Mouse (Mus musculus) CD4-positive, CD25-positive, alpha-beta regulatory T cell, adult 2 months (primary cell): ENCODE measurements around the gene Csn3.

Source experiments
- DNase-seq: peaks from one replicate; pipeline ENCODE4 v3.0.0-alpha.2; 2012; ENCODE audit warnings: low read depth, low spot score

The Csn3 gene

DNA sequence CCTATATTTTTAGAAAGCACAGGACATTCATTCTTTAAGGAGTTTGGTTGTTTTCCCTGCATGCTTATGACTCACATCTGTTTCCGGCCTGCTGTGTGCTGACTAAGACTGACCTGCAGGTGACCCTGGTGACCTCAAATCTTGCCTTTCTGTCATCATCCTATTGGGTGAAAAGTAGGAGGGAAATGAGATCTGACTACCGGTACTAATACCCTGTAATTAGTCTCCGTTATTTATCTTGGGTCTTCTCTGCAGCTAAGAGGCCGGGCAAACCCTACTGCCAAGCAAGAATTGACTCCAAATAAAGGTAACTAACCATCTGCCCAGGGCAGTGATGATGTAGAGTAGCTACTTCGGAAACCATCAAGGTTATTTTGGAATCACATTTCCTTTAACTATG is at the start of gene Csn3:
Gene Csn3 (plus strand): TSS at position 208 of the 400 bp plus-strand sequence.
- DNase-seq = no peak

DNA sequence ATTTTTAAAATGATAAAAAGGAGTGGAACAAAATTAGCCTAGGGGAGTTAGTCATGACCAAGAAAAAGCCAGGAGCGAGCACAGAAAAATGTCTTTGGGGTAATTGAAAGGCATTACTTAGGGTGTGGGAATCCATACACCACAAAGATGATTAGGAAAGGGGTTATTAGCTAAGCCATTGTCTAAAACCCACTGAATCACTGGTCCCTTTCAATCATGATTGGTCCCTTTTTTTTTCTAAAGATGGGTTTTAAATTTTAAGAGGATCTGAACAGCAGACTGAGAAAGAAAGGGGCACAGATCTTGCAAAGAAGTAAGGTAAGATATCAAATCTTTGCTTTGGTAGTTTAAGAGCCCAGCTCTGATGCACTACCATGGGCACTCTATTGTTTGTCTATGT is 40.6 kb upstream of the Csn3 start, which contains the start of gene Odam:
Gene Odam (plus strand): TSS at position 301 of the 400 bp plus-strand sequence.
- DNase-seq = no peak

- no peak for DNase-seq
Observed at GRCm38 (mm10) chr5:87931603-87932002, 6.2 kb downstream of the Csn3 start.

GRCm38 (mm10) chr5:87940752-87941151 is 15.4 kb downstream of the Csn3 start:
- no peak for DNase-seq

DNA sequence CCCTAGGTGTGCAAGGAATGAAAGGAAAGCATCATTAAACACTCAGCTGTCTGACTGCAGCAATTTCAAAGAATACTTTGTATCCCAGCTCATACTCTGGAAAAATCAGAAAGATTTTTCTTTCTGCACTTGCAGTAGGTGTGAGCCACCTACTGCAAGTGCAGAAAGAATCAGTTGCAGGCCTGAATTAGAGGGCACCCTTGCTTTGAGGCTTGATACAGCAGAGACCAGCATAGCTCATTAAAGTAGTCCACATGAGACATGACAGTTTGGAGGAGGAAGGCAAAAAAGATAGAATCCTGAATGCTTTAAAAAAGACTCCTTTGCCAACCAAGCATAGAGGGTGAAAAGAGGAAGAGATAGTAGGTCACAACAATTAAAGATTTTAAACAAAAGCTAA is 17.1 kb downstream of the Csn3 start:
- DNase-seq = no peak

DNA sequence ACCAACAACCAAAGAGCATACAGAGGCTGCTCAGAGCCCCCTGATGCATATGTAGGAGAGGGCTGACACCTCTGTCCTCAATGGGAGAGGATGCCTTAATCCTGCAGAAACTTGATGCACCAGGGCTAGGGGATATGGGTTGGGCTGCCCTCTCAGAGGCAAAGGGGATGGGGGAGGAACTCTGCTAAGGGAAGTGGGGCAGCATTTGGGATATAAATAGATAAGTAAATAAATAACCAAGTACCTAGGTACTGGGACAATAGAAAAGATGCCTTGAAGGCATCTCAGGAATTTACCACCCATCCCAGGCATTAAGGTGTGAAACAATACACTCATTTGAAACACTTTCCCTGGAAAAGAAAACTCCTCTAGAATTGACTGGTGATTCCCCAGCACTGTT is 26.5 kb downstream of the Csn3 start:
- DNase-seq = no peak

- DNase-seq = no peak
Observed at GRCm38 (mm10) chr5:87969201-87969600, 43.8 kb downstream of the Csn3 start, which contains the start of the genes 2310003L06Rik and Gm28434. TSS of gene 2310003L06Rik (plus strand) at chr5:87969459. TSS of gene Gm28434 (plus strand) at chr5:87969517.

- no peak for DNase-seq
Observed at GRCm38 (mm10) chr5:87979139-87979538, 53.8 kb downstream of the Csn3 start, which contains the start of gene Cabs1. TSS of gene Cabs1 (plus strand) at chr5:87979439.
